22 mouse cellular contexts compared by ENCODE assay signal in the genomic region with DNA sequence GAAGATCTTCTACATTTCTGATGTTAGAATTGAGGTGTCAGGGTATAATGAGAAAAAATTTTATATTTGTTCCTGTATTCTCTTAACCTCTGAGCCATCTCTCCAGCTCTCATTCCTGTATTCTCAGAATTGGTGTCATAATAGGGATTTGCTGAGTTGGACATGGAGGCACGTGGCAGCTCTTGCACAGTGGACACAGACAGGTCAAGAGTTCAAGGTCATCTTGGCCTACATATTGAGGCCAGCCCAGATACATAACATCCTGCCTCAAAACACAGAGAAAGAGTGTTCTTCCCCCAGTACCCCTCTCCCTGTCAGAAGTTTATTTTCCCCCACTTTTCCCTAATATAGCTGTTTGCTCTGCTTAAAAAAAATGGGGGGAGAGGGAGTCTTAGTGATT. TPM values are rescaled to one million over a fixed set of nuclear protein-coding genes. Genes with fewer than 3 reads are reported as not detected.
A peak's percentile ranks its signal among the peaks of the same experiment; 100 is the strongest.
DNase-seq lines count a peak whose midpoint lies in the region; ATAC-seq and TF ChIP-seq lines count a peak whose summit lies in the region.
"Had no signal": no experiment of that assay in that cellular context is flagged by ENCODE, and none has a peak within 500 bp of the region (broad histone marks: within the 10 kb centered on the region; RNA-seq: fewer than 3 reads in every experiment).

No protein-coding gene starts in this region.

- peak; percentile 46 for DNase-seq in heart, adult 11 months
- DNase-seq in heart, adult 2 months = no peak
- peak; percentile 84 for DNase-seq in liver, adult 2 months (ENCODE audit: extremely low read depth, low read depth, low spot score)
- DNase-seq in liver = no peak
- DNase-seq in liver, postnatal 0 days = no peak
- peak; percentile 17 for DNase-seq in ZHBTc4 (ENCODE audit: low read depth, low spot score)
- no peak for DNase-seq in urinary bladder, postnatal 14 days (ENCODE audit: low spot score)
- DNase-seq: adrenal gland, adult 2 months; adrenal gland, postnatal 10 days; adrenal gland, postnatal 25 days; cerebellum, adult 11 months; cerebellum, adult 18-20 months; cerebellum, adult 8-10 months; cerebellum, adult 9-11 months; cerebellum, postnatal 14 days; cerebellum, postnatal 36 days; embryo, embryonic 11 days; forebrain, postnatal 0 days had no signal

- peak; percentile 72; the same call in 1 of the 2 replicates for ATAC-seq in liver, postnatal 0 days
- no peak for ATAC-seq in liver, embryonic 12.5 days
- ATAC-seq: forebrain, embryonic 13.5 days; forebrain, embryonic 15.5 days; forebrain, postnatal 0 days had no signal

- peaks cover 3% of the 10 kb centered on the region for H3K79me2 ChIP-seq in heart, adult 2 months (replicated peaks; ENCODE audit: control insufficient read depth, insufficient read depth, low read length)
- H3K79me2 ChIP-seq in liver, adult 2 months (ENCODE audit: control insufficient read depth, insufficient read depth, low read length) = peaks cover 39% of the 10 kb centered on the region

- no peaks in the 10 kb centered on the region for H3K27me3 ChIP-seq in heart, adult 2 months (ENCODE audit: control insufficient read depth, insufficient read depth, low read length)
- H3K27me3 ChIP-seq in liver, adult 2 months (ENCODE audit: control insufficient read depth, insufficient read depth, low read length) = no peaks in the 10 kb centered on the region
- no peaks in the 10 kb centered on the region for H3K27me3 ChIP-seq in liver, postnatal 0 days (ENCODE audit: insufficient read depth, low read length)
- no peaks in the 10 kb centered on the region for H3K27me3 ChIP-seq in liver, embryonic 12.5 days (replicated peaks)
- H3K27me3 ChIP-seq: embryonic facial prominence, embryonic 12.5 days; forebrain, embryonic 13.5 days; forebrain, embryonic 15.5 days had no signal

- H3K4me3 ChIP-seq in heart, adult 2 months = no peak overlapping the region
- H3K4me3 ChIP-seq in liver, adult 2 months (ENCODE audit: insufficient read depth, low read depth, low read length) = no peak overlapping the region
- no peak overlapping the region for H3K4me3 ChIP-seq in liver, postnatal 0 days (ENCODE audit: low read depth, low read length)
- no peak overlapping the region for H3K4me3 ChIP-seq in liver, embryonic 12.5 days
- H3K4me3 ChIP-seq: embryonic facial prominence, embryonic 12.5 days; forebrain, embryonic 13.5 days; forebrain, embryonic 15.5 days had no signal

- no peak overlapping the region for H3K4me2 ChIP-seq in liver, postnatal 0 days (ENCODE audit: low read depth, low read length)
- H3K4me2 ChIP-seq in liver, embryonic 12.5 days = no peak overlapping the region
- H3K4me2 ChIP-seq: embryonic facial prominence, embryonic 12.5 days; forebrain, embryonic 13.5 days; forebrain, embryonic 15.5 days had no signal

- TF ChIP-seq POLR2A in heart, adult 2 months (IDR thresholded peaks at IDR 0.05; ENCODE audit: insufficient read depth, low read depth, low read length) = no peak
- TF ChIP-seq POLR2A in liver, adult 2 months (IDR thresholded peaks at IDR 0.05; ENCODE audit: extremely low read depth, insufficient read depth, low read length) = no peak

- intact Hi-C loops in heart, adult 2 months (cut with DNase I) = no loop called here

- H3K4me1 ChIP-seq in heart, adult 2 months (ENCODE audit: control insufficient read depth, insufficient read depth, low read length) = peaks cover 9% of the 10 kb centered on the region
- peaks cover 19% of the 10 kb centered on the region for H3K4me1 ChIP-seq in liver, adult 2 months (ENCODE audit: control insufficient read depth, insufficient read depth, low read length)
- peaks cover 16% of the 10 kb centered on the region for H3K4me1 ChIP-seq in liver, postnatal 0 days (ENCODE audit: insufficient read depth)
- peaks cover 7% of the 10 kb centered on the region for H3K4me1 ChIP-seq in liver, embryonic 12.5 days

- WGBS in heart, adult 2 months = 63% methylated on average over 1 of the region's 1 CpGs
- WGBS in liver, adult 2 months = 10% methylated on average over 1 of the region's 1 CpGs
- WGBS in liver, postnatal 0 days (ENCODE audit: insufficient replicate concordance) = 36% methylated on average over 1 of the region's 1 CpGs
- WGBS in liver, embryonic 12.5 days (ENCODE audit: insufficient replicate concordance) = 63% methylated on average over 1 of the region's 1 CpGs

- H3K9ac ChIP-seq in heart, adult 2 months (ENCODE audit: low read depth, low read length) = no peak overlapping the region
- H3K9ac ChIP-seq in liver, adult 2 months (ENCODE audit: low read depth, low read length) = no peak overlapping the region
- no peak overlapping the region for H3K9ac ChIP-seq in liver, postnatal 0 days (replicated peaks)
- H3K9ac ChIP-seq in liver, embryonic 12.5 days = no peak overlapping the region
- H3K9ac ChIP-seq: embryonic facial prominence, embryonic 12.5 days; forebrain, embryonic 13.5 days; forebrain, embryonic 15.5 days; forebrain, postnatal 0 days had no signal

- no peak overlapping the region for H3K27ac ChIP-seq in heart, adult 2 months
- H3K27ac ChIP-seq in liver, adult 2 months (replicated peaks; ENCODE audit: insufficient read depth, low read depth, low read length) = no peak overlapping the region
- H3K27ac ChIP-seq in liver, postnatal 0 days (ENCODE audit: low read depth) = no peak overlapping the region
- no peak overlapping the region for H3K27ac ChIP-seq in liver, embryonic 12.5 days
- H3K27ac ChIP-seq: embryonic facial prominence, embryonic 12.5 days; forebrain, embryonic 13.5 days; forebrain, embryonic 15.5 days had no signal

- TF ChIP-seq EP300 in heart, adult 2 months (IDR thresholded peaks at IDR 0.05; ENCODE audit: insufficient read depth, low read depth, low read length) = no peak
- TF ChIP-seq EP300 in liver, postnatal 0 days (IDR thresholded peaks at IDR 0.05; ENCODE audit: low read depth) = no peak

- no peak for TF ChIP-seq CTCF in heart, adult 2 months (IDR thresholded peaks at IDR 0.05)
- TF ChIP-seq CTCF in liver, adult 2 months (IDR thresholded peaks at IDR 0.05; ENCODE audit: low read depth, low read length) = no peak
- TF ChIP-seq CTCF in liver, postnatal 0 days (IDR thresholded peaks at IDR 0.05; ENCODE audit: low read depth) = no peak

- no peaks in the 10 kb centered on the region for H3K9me3 ChIP-seq in liver, postnatal 0 days (ENCODE audit: low read length)
- no peaks in the 10 kb centered on the region for H3K9me3 ChIP-seq in liver, embryonic 12.5 days (replicated peaks)
- H3K9me3 ChIP-seq: embryonic facial prominence, embryonic 12.5 days; forebrain, embryonic 13.5 days; forebrain, embryonic 15.5 days had no signal

- peaks cover 4% of the 10 kb centered on the region; the same call in 1 of the 2 replicates for H3K36me3 ChIP-seq in heart, adult 2 months (ENCODE audit: control insufficient read depth, insufficient read depth, low read length)
- no peaks in the 10 kb centered on the region for H3K36me3 ChIP-seq in liver, adult 2 months (ENCODE audit: control insufficient read depth, insufficient read depth, low read length)
- no peaks in the 10 kb centered on the region for H3K36me3 ChIP-seq in liver, postnatal 0 days (replicated peaks; ENCODE audit: insufficient read depth, low read length)
- no peaks in the 10 kb centered on the region for H3K36me3 ChIP-seq in liver, embryonic 12.5 days
- H3K36me3 ChIP-seq: embryonic facial prominence, embryonic 12.5 days; forebrain, embryonic 15.5 days had no signal

RNA-seq across cellular contexts. Expression of gene Arhgap35, which starts 38.1 kb away (rescaled TPM):
- 10 to 100 TPM; 32.5 to 33.8 TPM for total RNA-seq in heart, adult 2 months (2021)
- 15.6 and 22.9 TPM in 2 replicates for polyA plus RNA-seq in heart, adult 2 months (2012; rRNA removed)
- 30.4 and 38.9 TPM in 2 replicates for total RNA-seq in liver, adult 2 months (2014; rRNA removed)
- 20.7 and 22.2 TPM in 2 replicates for polyA plus RNA-seq in liver, adult 2 months (2012; rRNA removed)
- polyA plus RNA-seq in liver, postnatal 0 days (2015; fragmentation: Nextera tagmentation; extraction: Ambion mirVana) = 2.4 and 2.7 TPM in 2 replicates
- polyA plus RNA-seq in liver, embryonic 12.5 days (2016; fragmentation: Nextera tagmentation; extraction: Ambion mirVana) = 4.4 and 4.7 TPM in 2 replicates

Comparison
In these comparisons a context has a peak if more than half of its experiments do, and no peak if none do; other contexts are left out.
1. DNase-seq: peak in heart, adult 11 months (single experiment), liver, adult 2 months (single experiment) and ZHBTc4 (single experiment); none in heart, adult 2 months (0 of 2), liver (single experiment), liver, postnatal 0 days (single experiment) and urinary bladder, postnatal 14 days (single experiment).